Mouse (Mus musculus): ENCODE data around the gene Vav2. TPM values are rescaled to one million over a fixed set of nuclear protein-coding genes. Genes with fewer than 3 reads are reported as not detected.
A peak's percentile ranks its signal among the peaks of the same experiment; 100 is the strongest.

Vav2 gene
- polyA plus RNA-seq, 1 experiment from 2014 or later = 16.4 TPM

DNA sequence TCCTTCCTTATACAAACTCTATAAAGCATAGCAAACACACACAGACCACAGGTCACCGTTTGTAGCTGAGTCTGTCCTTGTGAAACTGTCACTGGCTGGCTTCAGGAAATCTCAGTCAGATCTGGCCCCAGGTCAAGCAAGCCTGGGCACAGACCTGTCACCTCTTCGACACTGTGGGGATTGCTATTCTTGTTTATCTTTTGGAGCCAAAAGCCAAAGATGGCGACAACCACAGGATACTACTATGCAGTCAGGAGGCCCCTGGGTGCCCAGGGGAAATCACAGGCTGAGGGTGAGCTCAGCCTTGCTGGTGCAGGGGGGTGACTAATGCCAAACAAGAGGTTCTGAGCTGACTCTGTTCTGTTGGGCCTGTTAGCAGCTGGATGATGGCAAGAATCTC lies 10.4 kb downstream of the Vav2 start:
- no peak for DNase-seq
- Histone ChIP-seq H3K36me3 (ENCODE audit: control insufficient read depth, insufficient read depth, low read length) (no peaks in the 10 kb centered on the region), H3K9me3 (ENCODE audit: control insufficient read depth, low read length) (no peaks in the 10 kb centered on the region), H3K4me2 (ENCODE audit: low read length) (no peak overlapping the region), H3K4me3 (replicated peaks; ENCODE audit: low read depth, low read length) (no peak overlapping the region), H3K9ac (replicated peaks; ENCODE audit: low read length) (no peak overlapping the region), H3K27ac (replicated peaks; ENCODE audit: low read depth, low read length) (0 out of 2 replicates have a peak overlapping the region, but pooled peaks have one; percentile 32), H3K4me1 (ENCODE audit: control insufficient read depth, insufficient read depth, low read length) (peaks cover 63% of the 10 kb centered on the region), H3K27me3 (ENCODE audit: control insufficient read depth, insufficient read depth, low read length) (no peaks in the 10 kb centered on the region)
- ATAC-seq (ENCODE audit: low FRiP score, low TSS enrichment) = no peak
- 52% methylated on average over 3 of the region's 3 CpGs for WGBS

DNA sequence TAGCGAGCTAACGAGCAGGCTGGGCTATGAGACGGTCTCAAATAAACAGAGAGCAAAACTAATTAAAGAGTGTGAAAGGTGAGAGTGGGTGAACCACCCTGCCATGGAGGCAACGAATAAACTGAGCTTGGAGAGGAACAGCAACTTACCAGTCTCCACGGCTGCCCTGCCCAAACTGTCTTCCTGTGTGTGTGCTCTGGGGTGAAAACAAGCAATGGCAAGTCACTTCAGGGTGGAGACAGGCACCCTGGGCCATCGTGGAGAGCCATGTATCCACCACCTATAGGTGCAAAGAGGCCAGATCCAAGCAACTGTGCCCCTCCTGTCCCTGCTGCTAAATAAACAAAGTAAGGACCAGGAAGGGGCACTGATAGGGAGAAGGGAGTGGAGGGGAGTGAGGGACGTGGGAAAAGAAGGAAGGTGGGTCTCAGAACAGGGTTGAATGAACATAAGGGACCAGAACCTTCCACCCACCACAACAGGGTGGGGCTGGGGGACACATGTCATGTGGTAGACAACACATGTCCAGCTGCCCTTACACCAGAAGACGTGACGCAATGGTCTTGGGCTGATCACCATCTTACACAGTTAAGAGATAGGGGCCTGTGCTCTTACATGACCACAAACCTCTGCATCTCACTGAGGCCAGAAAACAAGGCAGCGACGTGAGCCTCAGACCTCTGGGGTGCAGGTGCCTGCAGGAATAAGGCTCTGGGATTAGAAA lies 11.6 kb downstream of the Vav2 start:
- Histone ChIP-seq H3K9me3 (ENCODE audit: control insufficient read depth, low read length) (no peaks in the 10 kb centered on the region), H3K9ac (replicated peaks; ENCODE audit: low read length) (no peak overlapping the region), H3K4me2 (ENCODE audit: low read length) (0 out of 2 replicates have a peak overlapping the region, but pooled peaks have one; percentile 24)

DNA sequence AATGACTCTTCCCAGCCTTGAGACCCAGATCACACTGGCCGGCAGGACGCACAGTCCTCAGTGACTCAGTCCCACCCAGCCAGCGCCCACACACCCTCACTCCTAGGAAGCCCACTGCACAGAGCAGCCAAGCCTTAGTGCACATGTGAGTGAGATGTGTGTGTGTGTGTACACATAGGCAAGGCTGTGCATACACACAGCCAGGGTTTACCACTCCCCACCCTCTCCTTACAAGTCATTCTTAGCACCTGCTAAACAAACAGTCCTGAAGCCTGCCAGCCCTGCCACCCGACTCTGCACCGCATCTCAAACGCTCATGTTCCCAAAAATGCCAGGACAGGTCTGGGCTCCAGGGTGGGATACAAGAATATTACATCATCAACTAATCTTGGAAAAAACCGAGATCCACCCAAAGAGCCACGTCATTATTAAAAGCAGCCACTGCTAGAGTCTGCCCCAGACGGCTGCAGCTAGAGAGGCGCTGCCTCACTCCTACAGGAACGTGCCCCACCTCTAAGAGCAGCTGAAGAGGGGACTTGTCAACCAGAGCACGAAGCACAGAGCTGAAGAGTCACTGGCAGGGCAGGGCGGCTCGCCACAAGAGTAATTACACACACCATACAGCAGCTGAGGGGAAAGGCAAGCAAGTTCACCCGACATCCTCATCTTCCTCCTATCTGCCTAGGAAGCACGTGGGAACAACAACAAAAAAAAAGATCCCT lies 12.7 kb downstream of the Vav2 start:
- peak; percentile 73 for DNase-seq
- peak overlapping the region; percentile 77 for H3K27ac ChIP-seq (replicated peaks; ENCODE audit: low read depth, low read length)
- no peak overlapping the region for H3K4me3 ChIP-seq (replicated peaks; ENCODE audit: low read depth, low read length)
- H3K27me3 ChIP-seq (ENCODE audit: control insufficient read depth, insufficient read depth, low read length) = no peaks in the 10 kb centered on the region
- H3K4me2 ChIP-seq (ENCODE audit: low read length) = peak overlapping the region; percentile 24
- no peaks in the 10 kb centered on the region for H3K36me3 ChIP-seq (ENCODE audit: control insufficient read depth, insufficient read depth, low read length)
- peak overlapping the region; percentile 20 for H3K9ac ChIP-seq (replicated peaks; ENCODE audit: low read length)
- peak; percentile 67 for ATAC-seq (ENCODE audit: low FRiP score, low TSS enrichment)
- WGBS = 7% methylated on average over 16 of the region's 16 CpGs
- no peaks in the 10 kb centered on the region for H3K9me3 ChIP-seq (ENCODE audit: control insufficient read depth, low read length)
- peaks cover 62% of the 10 kb centered on the region for H3K4me1 ChIP-seq (ENCODE audit: control insufficient read depth, insufficient read depth, low read length)

More for the DNA sequence above, 11.6 kb downstream of the Vav2 start:
- no peaks in the 10 kb centered on the region for H3K27me3 ChIP-seq (ENCODE audit: control insufficient read depth, insufficient read depth, low read length)
- H3K4me3 ChIP-seq (replicated peaks; ENCODE audit: low read depth, low read length) = no peak overlapping the region
- 75% methylated on average over 11 of the region's 11 CpGs for WGBS
- H3K27ac ChIP-seq (replicated peaks; ENCODE audit: low read depth, low read length) = peak overlapping the region; percentile 77
- no peak for DNase-seq
- no peaks in the 10 kb centered on the region for H3K36me3 ChIP-seq (ENCODE audit: control insufficient read depth, insufficient read depth, low read length)
- H3K4me1 ChIP-seq (ENCODE audit: control insufficient read depth, insufficient read depth, low read length) = peaks cover 62% of the 10 kb centered on the region
- ATAC-seq (ENCODE audit: low FRiP score, low TSS enrichment) = no peak

DNA sequence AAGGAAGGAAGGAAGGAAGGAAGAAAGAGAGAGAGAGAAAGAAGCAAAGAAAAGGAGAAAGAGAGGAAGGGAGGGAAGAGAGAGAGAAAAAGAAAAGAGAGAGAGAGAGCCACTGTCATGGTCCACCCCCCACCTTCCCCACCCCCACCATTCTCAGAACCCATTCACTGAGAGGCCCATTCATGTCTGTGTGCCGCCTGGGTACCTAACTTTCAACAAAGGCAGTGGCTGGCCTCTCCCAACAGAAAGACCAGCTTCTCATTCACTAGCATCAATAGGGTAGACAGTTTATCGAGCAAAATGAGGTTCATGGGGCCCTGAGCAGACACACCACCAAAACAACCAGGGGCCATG lies 13.3 kb downstream of the Vav2 start:
- H3K4me1 ChIP-seq (ENCODE audit: control insufficient read depth, insufficient read depth, low read length) = peaks cover 61% of the 10 kb centered on the region
- H3K27ac ChIP-seq (replicated peaks; ENCODE audit: low read depth, low read length) = peak overlapping the region; percentile 77
- no peak for ATAC-seq (ENCODE audit: low FRiP score, low TSS enrichment)
- no peaks in the 10 kb centered on the region for H3K36me3 ChIP-seq (ENCODE audit: control insufficient read depth, insufficient read depth, low read length)
- no peaks in the 10 kb centered on the region for H3K9me3 ChIP-seq (ENCODE audit: control insufficient read depth, low read length)
- WGBS = 7% methylated on average over 2 of the region's 2 CpGs
- H3K4me2 ChIP-seq (ENCODE audit: low read length) = peak overlapping the region; percentile 24
- H3K9ac ChIP-seq (replicated peaks; ENCODE audit: low read length) = 0 out of 2 replicates have a peak overlapping the region, but pooled peaks have one; percentile 20
- H3K27me3 ChIP-seq (ENCODE audit: control insufficient read depth, insufficient read depth, low read length) = no peaks in the 10 kb centered on the region
- DNase-seq = peak; percentile 37
- H3K4me3 ChIP-seq (replicated peaks; ENCODE audit: low read depth, low read length) = no peak overlapping the region

DNA sequence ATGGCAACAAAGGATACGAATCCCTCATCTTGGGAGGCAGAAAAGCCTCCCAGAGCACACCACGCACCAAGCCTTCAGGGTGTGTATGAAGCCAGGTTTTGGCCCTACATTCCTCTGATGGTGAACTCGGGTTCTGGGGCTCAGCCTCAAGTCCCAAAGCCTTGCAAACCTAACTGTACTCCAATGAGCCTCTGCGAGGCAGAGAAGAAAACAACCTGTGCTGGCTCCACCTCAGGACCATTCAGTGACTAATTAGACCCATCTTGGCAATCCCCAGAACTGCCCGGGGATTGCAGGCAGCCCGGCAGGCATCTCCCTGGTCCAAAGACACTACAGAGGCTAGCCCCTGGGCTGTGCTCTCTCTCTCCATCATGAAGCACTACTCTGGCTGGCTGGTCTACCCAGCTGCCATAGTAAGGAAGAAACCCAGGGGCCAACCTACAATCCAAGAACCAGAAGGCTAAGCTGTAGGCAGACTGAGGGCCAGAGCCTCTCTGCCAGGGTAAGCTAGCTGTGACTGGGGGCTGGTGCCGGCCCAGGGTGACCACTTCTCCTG lies 14.5 kb downstream of the Vav2 start:
- Histone ChIP-seq H3K27ac (replicated peaks; ENCODE audit: low read depth, low read length) (peak overlapping the region; percentile 70), H3K27me3 (ENCODE audit: control insufficient read depth, insufficient read depth, low read length) (no peaks in the 10 kb centered on the region), H3K9me3 (ENCODE audit: control insufficient read depth, low read length) (no peaks in the 10 kb centered on the region), H3K36me3 (ENCODE audit: control insufficient read depth, insufficient read depth, low read length) (no peaks in the 10 kb centered on the region), H3K4me1 (ENCODE audit: control insufficient read depth, insufficient read depth, low read length) (peaks cover 55% of the 10 kb centered on the region), H3K4me2 (ENCODE audit: low read length) (0 out of 2 replicates have a peak overlapping the region, but pooled peaks have one; percentile 11), H3K4me3 (replicated peaks; ENCODE audit: low read depth, low read length) (no peak overlapping the region), H3K9ac (replicated peaks; ENCODE audit: low read length) (no peak overlapping the region)
- WGBS = 11% methylated on average over 7 of the region's 7 CpGs
- DNase-seq = no peak
- ATAC-seq (ENCODE audit: low FRiP score, low TSS enrichment) = no peak

DNA sequence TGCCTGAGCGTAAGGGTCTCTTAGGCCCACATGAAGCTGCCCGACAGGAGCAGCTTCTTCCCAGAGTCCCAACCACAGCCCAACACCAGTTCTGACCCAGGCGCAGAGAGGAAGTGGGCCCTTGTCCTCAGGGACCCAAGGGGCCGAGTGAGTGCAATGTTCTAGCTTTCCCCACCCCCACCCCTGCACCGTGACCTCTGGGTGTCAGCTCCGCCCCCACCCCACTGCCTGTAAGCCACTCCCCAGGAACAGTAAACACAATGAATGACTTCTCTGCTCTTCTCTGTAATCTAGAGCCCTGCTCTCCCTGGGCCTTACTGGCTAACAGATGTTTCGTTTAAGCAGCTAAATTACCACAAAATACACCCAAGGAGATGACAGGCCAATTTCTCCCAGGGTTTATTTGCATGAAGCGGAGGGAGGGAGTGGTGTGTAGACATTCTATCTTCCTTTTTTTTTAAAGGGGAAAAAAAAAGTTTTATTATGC lies 15.1 kb downstream of the Vav2 start:
- H3K27ac ChIP-seq (replicated peaks; ENCODE audit: low read depth, low read length) = peak overlapping the region; percentile 70
- H3K36me3 ChIP-seq (ENCODE audit: control insufficient read depth, insufficient read depth, low read length) = no peaks in the 10 kb centered on the region
- 19% methylated on average over 8 of the region's 8 CpGs for WGBS
- H3K4me3 ChIP-seq (replicated peaks; ENCODE audit: low read depth, low read length) = no peak overlapping the region
- DNase-seq = peak; percentile 50
- H3K4me2 ChIP-seq (ENCODE audit: low read length) = no peak overlapping the region
- 0 out of 2 replicates have a peak overlapping the region, but pooled peaks have one; percentile 2 for H3K9ac ChIP-seq (replicated peaks; ENCODE audit: low read length)
- H3K4me1 ChIP-seq (ENCODE audit: control insufficient read depth, insufficient read depth, low read length) = peaks cover 55% of the 10 kb centered on the region
- ATAC-seq (ENCODE audit: low FRiP score, low TSS enrichment) = no peak
- H3K9me3 ChIP-seq (ENCODE audit: control insufficient read depth, low read length) = no peaks in the 10 kb centered on the region
- H3K27me3 ChIP-seq (ENCODE audit: control insufficient read depth, insufficient read depth, low read length) = no peaks in the 10 kb centered on the region

DNA sequence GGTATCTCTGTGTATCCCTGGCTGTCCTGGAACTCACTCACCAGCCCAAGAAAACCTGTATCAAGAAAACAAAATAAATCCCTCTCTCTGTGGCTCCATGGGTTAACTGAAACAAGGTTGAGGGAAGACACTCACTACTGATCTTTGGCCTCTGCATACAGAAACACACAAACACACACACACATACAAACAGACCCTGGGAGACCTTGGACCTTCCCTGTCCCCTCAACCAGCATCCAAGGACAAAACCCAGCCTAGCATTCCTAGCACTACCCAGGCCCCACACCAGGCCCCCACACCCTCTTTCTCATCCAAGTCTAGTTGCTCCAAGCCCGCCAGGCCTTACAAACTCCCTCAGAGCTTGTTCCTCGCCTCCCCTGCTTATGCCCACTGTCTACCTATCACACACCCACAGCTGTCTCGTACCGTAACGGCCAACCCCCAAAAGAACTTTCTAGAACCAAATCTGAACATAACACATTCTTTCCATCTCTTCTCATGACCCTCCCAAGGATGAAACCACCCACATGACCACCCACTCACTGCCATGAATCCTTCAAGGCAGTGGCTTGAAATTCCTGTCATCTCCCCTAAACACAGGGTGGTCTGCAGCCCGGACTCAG lies 16.2 kb downstream of the Vav2 start:
- Histone ChIP-seq H3K4me3 (replicated peaks; ENCODE audit: low read depth, low read length) (no peak overlapping the region), H3K27ac (replicated peaks; ENCODE audit: low read depth, low read length) (no peak overlapping the region), H3K36me3 (ENCODE audit: control insufficient read depth, insufficient read depth, low read length) (no peaks in the 10 kb centered on the region), H3K27me3 (ENCODE audit: control insufficient read depth, insufficient read depth, low read length) (no peaks in the 10 kb centered on the region), H3K9ac (replicated peaks; ENCODE audit: low read length) (no peak overlapping the region), H3K9me3 (ENCODE audit: control insufficient read depth, low read length) (no peaks in the 10 kb centered on the region), H3K4me1 (ENCODE audit: control insufficient read depth, insufficient read depth, low read length) (peaks cover 52% of the 10 kb centered on the region), H3K4me2 (ENCODE audit: low read length) (no peak overlapping the region)
- 92% methylated on average over 6 of the region's 6 CpGs for WGBS
- ATAC-seq (ENCODE audit: low FRiP score, low TSS enrichment) (no peak), DNase-seq (no peak)

DNA sequence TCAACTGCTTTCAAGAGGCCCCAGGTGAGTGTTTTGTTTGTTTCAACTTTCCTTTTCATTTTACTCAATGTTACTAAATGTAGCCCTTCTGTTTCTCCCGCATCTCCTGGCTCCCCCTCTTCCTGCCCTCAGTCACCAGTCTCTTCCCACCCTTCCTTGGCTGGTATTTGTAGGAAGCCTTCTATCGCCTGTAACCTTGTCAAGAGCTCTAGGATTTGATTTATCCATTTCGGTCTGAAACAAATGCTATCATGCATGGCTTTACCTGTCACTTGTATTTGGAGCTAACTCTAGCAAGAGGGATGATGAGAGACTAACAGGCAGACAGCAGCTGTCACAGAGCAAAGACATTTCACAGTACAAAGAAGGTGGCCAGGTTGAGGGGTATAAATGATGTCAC lies 18.6 kb downstream of the Vav2 start:
- Histone ChIP-seq H3K27me3 (ENCODE audit: control insufficient read depth, insufficient read depth, low read length) (no peaks in the 10 kb centered on the region), H3K27ac (replicated peaks; ENCODE audit: low read depth, low read length) (no peak overlapping the region), H3K4me3 (replicated peaks; ENCODE audit: low read depth, low read length) (no peak overlapping the region), H3K4me1 (ENCODE audit: control insufficient read depth, insufficient read depth, low read length) (peaks cover 29% of the 10 kb centered on the region), H3K9ac (replicated peaks; ENCODE audit: low read length) (no peak overlapping the region), H3K36me3 (ENCODE audit: control insufficient read depth, insufficient read depth, low read length) (no peaks in the 10 kb centered on the region), H3K4me2 (ENCODE audit: low read length) (no peak overlapping the region), H3K9me3 (ENCODE audit: control insufficient read depth, low read length) (no peaks in the 10 kb centered on the region)
- DNase-seq = no peak
- ATAC-seq (ENCODE audit: low FRiP score, low TSS enrichment) = no peak
- WGBS = 81% methylated on average over 3 of the region's 3 CpGs

All from midbrain, embryonic 14.5 days (tissue).